Mouse (Mus musculus) embryonic fibroblast, embryonic 13.5 days (primary cell): Measurements from ENCODE around the gene Arid3c. TPM values are rescaled to one million over a fixed set of nuclear protein-coding genes. Genes with fewer than 3 reads are reported as not detected.
A peak's percentile ranks its signal among the peaks of the same experiment; 100 is the strongest.
"Not testable (repeated sequence)": the region's sequence is repeated elsewhere in the genome, so short reads cannot be mapped to it uniquely, and the experiment has no call there.

Experiments used
- H3K27ac ChIP-seq: 2 replicates; pipeline ENCODE4 v1.5.1; 2012; ENCODE audit warnings: low read length, control low read depth, inconsistent platforms; ENCODE audit not compliant: insufficient read depth
- H3K4me1 ChIP-seq: 2 replicates; pipeline ENCODE4 v1.6.1; 2011; ENCODE audit warnings: low read length; ENCODE audit not compliant: control insufficient read depth, insufficient read depth
- H3K4me3 ChIP-seq: 2 replicates; pipeline ENCODE4 v1.5.1; 2011; ENCODE audit warnings: mild to moderate bottlenecking, control low read depth, low read length; ENCODE audit not compliant: insufficient read depth
- CTCF ChIP-seq: IDR thresholded peaks from 2 replicates; pipeline ENCODE4 v1.5.1; 2011; ENCODE audit warnings: mild to moderate bottlenecking, control low read depth, low read length, moderate library complexity, borderline replicate concordance; ENCODE audit not compliant: insufficient read depth
- POLR2A ChIP-seq: IDR thresholded peaks from 2 replicates; pipeline ENCODE4 v1.6.1; 2011; ENCODE audit warnings: low read depth, mild to moderate bottlenecking, control low read depth, low read length, moderate library complexity
- polyA plus RNA-seq: library from polyadenylated mRNA; stranded (reverse); fragments of >200 nt; gene quantifications from 2 replicates; pipeline ENCODE4 v1.2.4, GENCODE M21; 2011; ENCODE audit warnings: low read depth; ENCODE audit not compliant: missing spikeins, insufficient read length

Gene Arid3c
- polyA plus RNA-seq, 1 experiment = not detected

- H3K27ac ChIP-seq, H3K4me1 ChIP-seq, H3K4me3 ChIP-seq: not testable (repeated sequence)
Measured at GRCm38 (mm10) chr4:41685882-41686492, 45.0 kb downstream of the Arid3c start.

- H3K27ac ChIP-seq, H3K4me1 ChIP-seq, H3K4me3 ChIP-seq: not testable (repeated sequence)
Measured at GRCm38 (mm10) chr4:41684931-41685453, 46.0 kb downstream of the Arid3c start.

GRCm38 (mm10) chr4:41684131-41684930 is 46.6 kb downstream of the Arid3c start:
- not testable (repeated sequence) for H3K4me1 ChIP-seq, H3K27ac ChIP-seq, H3K4me3 ChIP-seq

GRCm38 (mm10) chr4:41683303-41683702 is 47.6 kb downstream of the Arid3c start:
- peak overlapping the region; percentile 8; the same call in 1 of the 2 replicates for H3K4me3 ChIP-seq
- not testable (repeated sequence) for H3K27ac ChIP-seq

GRCm38 (mm10) chr4:41682789-41683188 is 48.2 kb downstream of the Arid3c start:
- TF ChIP-seq CTCF = no peak
- TF ChIP-seq POLR2A = no peak
- H3K4me3 ChIP-seq = no peak overlapping the region
- no peak overlapping the region for H3K27ac ChIP-seq
- H3K4me1 ChIP-seq = no peaks in the 10 kb centered on the region

More at GRCm38 (mm10) chr4:41683303-41683702, 47.6 kb downstream of the Arid3c start:
- not testable (repeated sequence) for H3K4me1 ChIP-seq

GRCm38 (mm10) chr4:41681947-41682346 is 49.0 kb downstream of the Arid3c start:
- TF ChIP-seq CTCF (no peak), POLR2A (no peak)
- Histone ChIP-seq H3K4me3 (no peak overlapping the region), H3K27ac (no peak overlapping the region), H3K4me1 (peaks cover 5% of the 10 kb centered on the region)

- no peak for TF ChIP-seq POLR2A
- no peak for TF ChIP-seq CTCF
- Histone ChIP-seq H3K4me1 (peaks cover 10% of the 10 kb centered on the region), H3K4me3 (no peak overlapping the region), H3K27ac (no peak overlapping the region)
Measured at GRCm38 (mm10) chr4:41681176-41681575, 49.8 kb downstream of the Arid3c start.

GRCm38 (mm10) chr4:41679291-41679690 is 51.7 kb downstream of the Arid3c start:
- Histone ChIP-seq H3K4me3 (no peak overlapping the region), H3K27ac (no peak overlapping the region), H3K4me1 (peaks cover 10% of the 10 kb centered on the region)
- TF ChIP-seq CTCF (no peak), POLR2A (no peak)

GRCm38 (mm10) chr4:41678863-41679262 is 52.1 kb downstream of the Arid3c start:
- Histone ChIP-seq H3K27ac (no peak overlapping the region), H3K4me1 (peaks cover 10% of the 10 kb centered on the region), H3K4me3 (no peak overlapping the region)
- TF ChIP-seq CTCF (no peak), POLR2A (no peak)

- H3K27ac ChIP-seq = no peak overlapping the region
- TF ChIP-seq POLR2A (no peak), CTCF (no peak)
Measured at GRCm38 (mm10) chr4:41677006-41677629, 53.8 kb downstream of the Arid3c start.

More at GRCm38 (mm10) chr4:41677006-41677629, 53.8 kb downstream of the Arid3c start:
- Histone ChIP-seq H3K4me1 (peaks cover 10% of the 10 kb centered on the region), H3K4me3 (no peak overlapping the region)
